Mouse (Mus musculus): ENCODE data around the gene Gm29276. TPM values are rescaled to one million over a fixed set of nuclear protein-coding genes. Genes with fewer than 3 reads are reported as not detected.

The Gm29276 gene
- polyA plus RNA-seq (2017; shearing (Covaris generic)) = not detected

GRCm38 (mm10) chrY:42582150-42582549, at the start of gene Gm29276:
Gm29276 (minus strand) TSS chrY:42582250.

Data from activated CD4-positive, CD25-positive, alpha-beta regulatory T cell (primary cell).